Comparison of ENCODE assay signal across 8 mouse cellular contexts in the genomic region with DNA sequence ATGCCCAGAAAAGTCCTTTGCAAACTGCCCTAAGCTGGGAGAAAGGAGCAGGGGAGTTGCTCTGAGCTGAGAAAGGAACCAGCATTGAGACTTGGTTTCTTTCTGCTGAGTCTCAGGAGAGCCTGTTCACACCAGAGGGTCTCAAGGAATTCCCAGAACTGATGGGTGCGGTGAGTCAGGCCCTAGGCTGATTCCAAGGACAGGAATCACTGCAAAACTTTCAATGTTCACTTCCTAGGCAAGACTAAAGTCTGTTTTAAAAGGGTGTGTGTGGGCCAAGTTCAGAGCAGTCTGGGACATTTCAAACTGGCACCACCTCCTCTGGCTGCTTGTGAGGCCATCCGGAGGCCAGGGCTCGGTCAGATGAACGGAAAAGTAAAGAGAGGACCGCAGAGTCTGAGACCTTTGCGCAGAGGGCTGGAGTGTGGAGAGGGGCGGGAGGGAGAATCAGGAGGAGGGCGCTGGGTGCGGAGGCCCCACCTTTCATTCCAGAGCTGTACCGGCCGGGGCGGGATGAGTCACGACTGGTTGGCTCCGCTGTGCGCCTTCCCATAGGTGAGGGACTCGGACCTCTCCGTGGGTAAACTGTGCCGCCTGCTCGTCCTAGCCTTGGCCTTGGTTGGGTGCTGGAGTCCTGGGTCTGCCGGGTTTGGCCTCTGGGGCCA. TPM values are rescaled to one million over a fixed set of nuclear protein-coding genes. Genes with fewer than 3 reads are reported as not detected.
DNase-seq lines count a peak whose midpoint lies in the region; ATAC-seq and TF ChIP-seq lines count a peak whose summit lies in the region.

No protein-coding gene starts in this region.

- DNase-seq in testis, postnatal 14 days (ENCODE audit: low spot score) = peak; percentile 27
- no peak for DNase-seq in testis, postnatal 10 days (ENCODE audit: low spot score)
- peak; percentile 91 for DNase-seq in kidney, adult 2 months
- peak; percentile 68 for DNase-seq in lung, embryonic 14.5 days
- peak; percentile 89 for DNase-seq in urinary bladder, postnatal 14 days (ENCODE audit: low spot score)
- no peak for DNase-seq in frontal cortex, postnatal 14 days (ENCODE audit: low spot score in 2 of 2)

- no peaks in the 10 kb centered on the region for H3K27me3 ChIP-seq in kidney, adult 2 months (replicated peaks; ENCODE audit: control insufficient read depth, insufficient read depth, low read length)
- H3K27me3 ChIP-seq in lung, embryonic 14.5 days (ENCODE audit: insufficient read depth, low read length) = peaks cover 42% of the 10 kb centered on the region

- no peaks in the 10 kb centered on the region for H3K9me3 ChIP-seq in lung, embryonic 14.5 days (ENCODE audit: low read depth, low read length)

- H3K36me3 ChIP-seq in kidney, adult 2 months (ENCODE audit: control insufficient read depth, insufficient read depth, low read length) = no peaks in the 10 kb centered on the region
- no peaks in the 10 kb centered on the region for H3K36me3 ChIP-seq in lung, embryonic 14.5 days (ENCODE audit: insufficient read depth)

- H3K4me1 ChIP-seq in embryonic fibroblast, embryonic 13.5 days (ENCODE audit: control insufficient read depth, insufficient read depth, low read length) = no peaks in the 10 kb centered on the region
- peaks cover 17% of the 10 kb centered on the region for H3K4me1 ChIP-seq in kidney, adult 2 months (ENCODE audit: control insufficient read depth, insufficient read depth, low read length)
- no peaks in the 10 kb centered on the region for H3K4me1 ChIP-seq in lung, embryonic 14.5 days (ENCODE audit: insufficient read depth)

- no peak for TF ChIP-seq CTCF in embryonic fibroblast, embryonic 13.5 days (IDR thresholded peaks at IDR 0.05; ENCODE audit: borderline replicate concordance, insufficient read depth, low read length)
- no peak for TF ChIP-seq CTCF in kidney, adult 2 months (conservative IDR thresholded peaks at IDR 0.05; ENCODE audit: insufficient read depth, insufficient read length, low read depth, low read length)
- no peak for TF ChIP-seq CTCF in lung, embryonic 14.5 days (IDR thresholded peaks at IDR 0.05; ENCODE audit: low read depth)

- no peak for TF ChIP-seq POLR2A in embryonic fibroblast, embryonic 13.5 days (IDR thresholded peaks at IDR 0.05; ENCODE audit: low read depth, low read length)
- TF ChIP-seq POLR2A in kidney, adult 2 months (IDR thresholded peaks at IDR 0.05; ENCODE audit: low read depth, low read length) = no peak

- peak; percentile 93 for ATAC-seq in lung, embryonic 14.5 days (ENCODE audit: insufficient read depth)
- no peak for ATAC-seq in megakaryocyte progenitor cell, adult 5-6 weeks (replicated peaks; ENCODE audit: poor library complexity)

- WGBS in kidney, adult 2 months = 3% methylated on average over 20 of the region's 20 CpGs
- 3% methylated on average over 20 of the region's 20 CpGs for WGBS in lung, embryonic 14.5 days

- H3K4me2 ChIP-seq in lung, embryonic 14.5 days = peak overlapping the region; percentile 56

- H3K27ac ChIP-seq in embryonic fibroblast, embryonic 13.5 days (ENCODE audit: insufficient read depth, low read length) = no peak overlapping the region
- H3K27ac ChIP-seq in kidney, adult 2 months (ENCODE audit: insufficient read depth, low read depth, low read length) = peak overlapping the region; percentile 63; the same call in 1 of the 2 replicates
- H3K27ac ChIP-seq in lung, embryonic 14.5 days (ENCODE audit: low read depth) = peak overlapping the region; percentile 83

- H3K4me3 ChIP-seq in embryonic fibroblast, embryonic 13.5 days (ENCODE audit: insufficient read depth, low read length) = peak overlapping the region; percentile 0; the same call in 1 of the 2 replicates
- H3K4me3 ChIP-seq in kidney, adult 2 months (ENCODE audit: insufficient read depth, low read depth, low read length) = peak overlapping the region; percentile 51
- peak overlapping the region; percentile 34 for H3K4me3 ChIP-seq in lung, embryonic 14.5 days (ENCODE audit: low read depth, low read length)

- peak overlapping the region; percentile 51 for H3K9ac ChIP-seq in lung, embryonic 14.5 days

RNA-seq across cellular contexts. Expression of a gene that starts 2.6 kb away (rescaled TPM):
- 0.77 and 1.2 TPM in 2 replicates for polyA plus RNA-seq in embryonic fibroblast, embryonic 13.5 days (2011; ENCODE audit: insufficient read length, low read depth, missing spikeins)
- 18.8 TPM in 2 replicates for polyA plus RNA-seq in kidney, adult 2 months (2012; rRNA removed)
- polyA plus RNA-seq in lung, embryonic 14.5 days (2014; fragmentation: Nextera tagmentation; extraction: Ambion mirVana) = 14.7 and 15.0 TPM in 2 replicates
- not detected in 2 replicates for total RNA-seq in megakaryocyte progenitor cell, adult 5-6 weeks (2015)
- total RNA-seq in megakaryocyte progenitor cell, adult 5-6 weeks (2017) = not detected in 2 replicates

RNA-seq across cellular contexts. Expression of a gene that starts 12.8 kb away (rescaled TPM):
- 3.4 and 4.0 TPM in 2 replicates for polyA plus RNA-seq in embryonic fibroblast, embryonic 13.5 days (2011; ENCODE audit: insufficient read length, low read depth, missing spikeins)
- polyA plus RNA-seq in kidney, adult 2 months (2012; rRNA removed) = 2.6 TPM in 2 replicates
- polyA plus RNA-seq in lung, embryonic 14.5 days (2014; fragmentation: Nextera tagmentation; extraction: Ambion mirVana) = 1.9 and 2.1 TPM in 2 replicates
- total RNA-seq in megakaryocyte progenitor cell, adult 5-6 weeks (2015) = 0.20 and 0.35 TPM in 2 replicates
- total RNA-seq in megakaryocyte progenitor cell, adult 5-6 weeks (2017) = 0.58 and 2.1 TPM in 2 replicates

RNA-seq across cellular contexts. Expression of a gene that starts 32.8 kb away (rescaled TPM):
- polyA plus RNA-seq in embryonic fibroblast, embryonic 13.5 days (2011; ENCODE audit: insufficient read length, low read depth, missing spikeins) = not detected in 2 replicates
- polyA plus RNA-seq in kidney, adult 2 months (2012; rRNA removed) = 0.52 and 3.6 TPM in 2 replicates
- polyA plus RNA-seq in lung, embryonic 14.5 days (2014; fragmentation: Nextera tagmentation; extraction: Ambion mirVana) = not detected in 2 replicates
- total RNA-seq in megakaryocyte progenitor cell, adult 5-6 weeks (2015) = not detected in 2 replicates
- total RNA-seq in megakaryocyte progenitor cell, adult 5-6 weeks (2017) = not detected in 2 replicates

RNA-seq across cellular contexts. Expression of a gene that starts 36.8 kb away (rescaled TPM):
- polyA plus RNA-seq in embryonic fibroblast, embryonic 13.5 days (2011; ENCODE audit: insufficient read length, low read depth, missing spikeins) = not detected in 2 replicates
- polyA plus RNA-seq in kidney, adult 2 months (2012; rRNA removed) = 0.08 and 0.53 TPM in 2 replicates
- 0.30 and 0.45 TPM in 2 replicates for polyA plus RNA-seq in lung, embryonic 14.5 days (2014; fragmentation: Nextera tagmentation; extraction: Ambion mirVana)
- 0.89 and 2.0 TPM in 2 replicates for total RNA-seq in megakaryocyte progenitor cell, adult 5-6 weeks (2015)
- total RNA-seq in megakaryocyte progenitor cell, adult 5-6 weeks (2017) = 3.4 and 4.6 TPM in 2 replicates

Comparison
In these comparisons a context has a peak if more than half of its experiments do, and no peak if none do; other contexts are left out.
1. DNase-seq: peak in testis, postnatal 14 days (single experiment), kidney, adult 2 months (single experiment), lung, embryonic 14.5 days (single experiment) and urinary bladder, postnatal 14 days (single experiment); none in testis, postnatal 10 days (single experiment) and frontal cortex, postnatal 14 days (0 of 2).
2. H3K4me3 ChIP-seq: peak in every context shown above with its lines; median percentile 51 in kidney, adult 2 months; 34 in lung, embryonic 14.5 days; 0 in embryonic fibroblast, embryonic 13.5 days.